Mouse (Mus musculus) layer of hippocampus, postnatal 10 days (tissue): Measurements from ENCODE around the gene Adam33. TPM values are rescaled to one million over a fixed set of nuclear protein-coding genes. Genes with fewer than 3 reads are reported as not detected.
"Not testable (repeated sequence)": the region's sequence is repeated elsewhere in the genome, so short reads cannot be mapped to it uniquely, and the experiment has no call there.

ENCODE experiments used
- DNase-seq, 2 experiments: peaks; one replicate each; pipeline ENCODE4 v3.0.0; 2021; ENCODE audit warnings: low spot score in 2 of 2
- long read RNA-seq: library from polyadenylated mRNA; stranded (forward); transcript quantifications from one replicate; pipeline ENCODE4 v2.0.0, GENCODE M21; 2023
- total RNA-seq, 2 experiments: library from RNA; stranded (reverse); gene quantifications; 2 replicates each; pipeline ENCODE4 v1.2.3; 2021

Adam33 gene
- 1 to 10 TPM; 1.1 to 1.4 TPM for total RNA-seq
- long read RNA-seq, partial matches to known transcripts, result 0 of 1 reads
- long read RNA-seq, other reads (novel, unspliced or antisense), result 1 of 1 reads

DNA sequence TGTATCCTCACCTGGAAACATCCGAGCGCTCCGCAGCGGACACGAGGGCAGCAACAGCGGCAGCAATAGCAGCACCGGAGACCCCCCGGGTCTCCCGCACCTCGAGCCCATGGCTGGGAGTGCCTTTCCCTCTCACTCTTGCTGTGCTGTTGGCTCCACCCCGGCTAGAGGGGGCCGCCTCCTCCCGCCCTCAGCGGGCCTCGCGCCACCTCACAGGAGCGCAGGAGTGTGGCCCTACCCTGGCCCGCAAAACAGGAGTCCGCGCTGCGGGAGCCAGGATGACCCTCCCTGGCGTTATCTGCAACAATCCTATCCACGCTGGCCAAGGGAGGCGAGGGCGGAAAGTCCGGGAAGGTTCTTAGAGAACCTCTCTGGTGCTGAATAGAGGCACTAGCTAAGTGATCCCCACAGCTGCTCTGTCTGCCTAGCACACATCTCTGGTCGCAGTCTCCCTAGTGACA, at the start of gene Adam33:
Gene Adam33, minus strand, starts transcription at position 411 of the 461 bp plus-strand sequence.
- DNase-seq, result no peak

DNA sequence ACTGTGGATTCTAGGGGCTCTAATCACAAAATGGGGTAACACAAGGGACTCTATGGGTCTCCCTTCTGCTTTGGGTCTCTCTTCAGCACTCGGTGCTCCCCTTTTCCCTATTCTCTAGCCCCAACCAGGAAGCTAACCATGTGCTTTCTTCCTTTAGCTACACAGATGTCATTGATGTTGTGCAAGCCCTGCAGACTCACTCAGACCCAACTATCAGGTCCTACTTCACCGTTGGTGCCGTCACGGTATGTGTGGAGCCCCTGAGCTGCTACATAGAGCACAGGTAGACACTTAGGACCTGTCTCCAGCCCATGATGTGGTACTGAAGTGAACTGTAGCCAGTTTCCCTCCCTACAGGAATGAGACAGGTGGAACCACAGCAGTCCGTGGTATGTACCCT, 42.4 kb upstream of the Adam33 start:
- DNase-seq, result no peak

DNA sequence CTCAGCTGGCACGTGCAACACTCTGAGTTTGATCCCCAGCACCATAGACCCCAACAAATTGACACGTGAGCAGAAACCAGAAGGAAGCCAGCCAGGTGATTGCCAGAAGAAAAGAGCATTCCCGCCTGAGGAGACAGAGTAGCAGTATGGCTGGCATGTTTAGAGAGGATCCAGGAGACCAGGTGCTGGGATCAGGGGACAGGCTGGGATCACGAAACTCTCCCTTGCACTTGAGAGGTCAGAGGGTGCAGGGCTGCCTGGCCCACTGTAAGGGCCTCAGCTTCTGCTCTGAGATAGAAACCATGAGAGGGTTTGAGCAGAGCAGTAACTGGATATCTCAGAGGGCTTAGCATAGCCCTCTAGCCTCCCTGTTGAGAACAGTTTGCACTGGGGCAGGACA, 41.4 kb upstream of the Adam33 start:
- DNase-seq, result not testable (repeated sequence)

DNA sequence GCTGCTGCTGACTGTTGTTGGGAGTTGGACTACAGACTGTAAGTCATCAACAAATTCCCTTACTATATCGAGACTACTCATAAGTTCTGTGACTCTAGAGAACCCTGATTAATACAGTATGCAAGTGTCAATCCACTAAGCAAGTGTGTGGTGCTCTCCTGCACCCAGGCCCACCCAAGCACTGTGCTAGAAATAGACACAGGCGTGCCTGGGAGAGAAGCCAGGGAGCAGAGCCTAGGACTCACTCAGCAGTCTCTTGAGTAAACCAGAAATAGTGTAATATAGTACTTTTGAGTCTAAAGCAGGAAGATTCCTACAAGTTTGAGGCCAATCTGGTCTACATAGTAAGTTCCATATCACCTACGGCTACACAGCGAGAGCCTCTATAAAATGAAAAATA, 40.4 kb upstream of the Adam33 start:
- DNase-seq, result peak in 1 of 2 experiments; percentile 1

DNA sequence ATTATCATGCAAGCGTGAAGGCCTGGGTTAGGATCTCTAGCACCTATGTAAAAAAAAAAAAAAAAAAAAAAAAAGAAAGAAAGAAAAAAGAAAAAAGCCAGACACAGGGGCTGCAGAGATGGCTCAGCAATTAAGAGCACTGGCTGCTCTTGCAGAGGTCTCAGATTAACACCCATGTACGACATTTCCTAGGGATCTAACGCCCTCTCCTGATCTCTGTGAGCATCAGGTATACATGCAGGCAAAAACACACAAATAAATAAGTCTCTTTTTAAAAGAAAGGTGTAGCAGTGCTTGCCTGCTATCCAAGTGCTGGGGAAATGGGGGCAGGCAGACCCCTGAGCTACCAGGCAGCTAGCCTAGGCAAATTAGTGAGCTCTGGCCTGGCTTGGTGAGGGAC, 37.9 kb upstream of the Adam33 start:
- no peak for DNase-seq

DNA sequence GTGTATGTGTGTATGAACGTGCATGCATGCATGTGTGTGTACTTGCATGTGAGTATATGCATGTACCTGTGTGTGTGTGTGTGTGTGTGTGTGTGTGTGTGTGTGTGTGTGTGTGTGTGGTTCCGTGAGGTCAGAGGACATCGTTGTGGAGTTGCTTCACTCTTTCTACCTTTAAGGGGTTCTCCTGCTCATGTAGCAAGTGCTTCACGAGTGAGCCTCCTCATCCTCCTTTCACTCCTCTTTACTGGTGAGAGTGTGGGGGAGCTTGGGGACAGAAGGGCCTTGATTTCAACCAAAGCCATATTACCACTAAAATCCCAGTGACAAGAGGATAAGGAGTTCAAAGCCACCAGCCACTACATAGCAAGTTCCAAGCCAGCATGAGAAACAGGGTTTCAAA, 33.5 kb upstream of the Adam33 start:
- DNase-seq, result no peak

DNA sequence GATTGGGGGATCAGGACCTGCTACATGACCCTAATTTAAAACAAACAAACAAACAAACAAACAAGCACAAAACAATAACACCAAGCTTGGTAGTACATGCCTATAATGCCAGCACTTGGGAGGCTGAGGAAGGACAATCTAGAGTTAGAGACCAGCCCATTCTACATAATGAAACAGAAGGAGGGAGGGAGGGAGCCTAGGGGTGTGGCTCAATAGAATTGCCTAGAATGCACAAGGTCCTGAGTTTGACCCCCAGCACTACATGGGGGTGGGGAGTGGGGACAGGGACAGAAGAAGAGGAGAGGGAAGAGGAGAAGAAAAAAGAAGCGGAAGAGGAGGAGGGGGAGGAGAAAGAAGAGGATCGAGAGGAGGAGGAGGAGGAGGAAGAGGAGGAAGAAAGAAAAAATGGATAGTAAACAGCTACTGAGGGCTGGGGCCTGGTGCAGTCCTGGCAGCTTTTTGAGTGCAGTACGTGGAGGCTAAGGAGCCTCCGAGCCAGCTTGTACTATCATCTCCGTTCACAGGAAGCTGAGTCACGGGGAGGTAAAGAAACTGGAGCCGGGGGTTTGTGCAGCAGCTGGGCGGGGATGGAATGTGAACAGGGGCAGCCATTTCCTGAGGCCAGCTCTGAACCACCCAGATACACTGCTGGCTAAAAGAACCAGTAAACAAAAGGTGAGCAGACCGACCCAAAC, 32.6 kb upstream of the Adam33 start:
- no peak for DNase-seq

DNA sequence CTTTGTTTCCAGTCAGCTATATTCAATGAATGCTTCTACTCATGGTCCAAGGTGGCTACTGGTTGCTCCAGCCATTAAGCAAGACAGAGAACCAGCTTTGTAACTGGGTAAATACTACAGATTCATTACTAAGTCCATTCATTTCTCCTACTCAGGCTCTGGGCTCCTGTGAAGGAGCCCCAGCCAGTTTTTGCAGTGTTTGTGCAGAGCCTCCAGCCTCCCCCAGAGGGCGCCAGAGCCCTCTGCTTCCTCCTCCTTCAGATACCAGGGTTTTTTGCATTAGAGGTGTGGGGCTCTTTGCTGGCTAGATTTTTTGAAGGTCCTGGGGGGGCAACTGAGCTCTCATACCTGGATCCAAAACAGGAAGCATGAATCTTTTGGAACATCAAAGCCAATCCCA, 31.2 kb upstream of the Adam33 start:
- DNase-seq, result peak; percentile 84 to 86

DNA sequence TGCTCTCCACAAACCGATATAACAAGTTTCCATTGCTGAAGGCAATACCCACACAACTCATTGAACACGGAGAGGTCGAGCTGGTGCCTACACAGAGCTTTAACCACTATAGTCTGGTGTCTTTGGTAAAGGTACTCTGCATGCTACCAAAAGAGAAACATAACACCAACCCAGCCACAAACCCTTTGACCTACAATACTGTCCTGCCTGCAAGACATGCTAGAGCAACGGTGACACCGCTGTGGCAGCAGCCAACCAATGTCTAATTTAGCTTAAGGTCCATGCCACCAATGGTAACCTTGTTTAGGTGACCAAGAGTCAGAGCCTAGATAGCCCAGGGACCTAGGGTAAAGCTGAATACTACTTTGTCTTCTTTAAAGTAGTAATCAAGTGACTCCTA, 30.0 kb upstream of the Adam33 start:
- DNase-seq, result no peak

DNA sequence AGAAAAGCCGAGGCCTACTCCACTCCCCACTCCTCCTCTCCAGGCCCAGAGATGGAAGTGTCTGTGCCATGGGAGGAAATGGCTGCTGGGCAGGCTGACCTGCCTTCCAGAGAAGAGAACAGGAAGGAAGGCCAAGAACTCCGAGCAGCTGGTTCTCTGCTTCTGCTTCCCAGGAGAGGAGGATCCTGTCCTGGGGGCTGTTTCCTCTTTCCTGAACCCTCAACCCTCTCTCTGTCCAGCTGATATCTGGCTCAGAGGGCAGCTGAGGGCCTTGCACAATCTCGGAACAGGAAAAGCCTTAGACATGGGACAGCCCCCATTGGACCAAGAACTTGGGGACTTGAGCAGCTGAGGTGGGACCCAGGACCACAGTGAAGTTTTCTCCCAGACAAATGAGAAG, 27.2 kb upstream of the Adam33 start:
- DNase-seq, result no peak

DNA sequence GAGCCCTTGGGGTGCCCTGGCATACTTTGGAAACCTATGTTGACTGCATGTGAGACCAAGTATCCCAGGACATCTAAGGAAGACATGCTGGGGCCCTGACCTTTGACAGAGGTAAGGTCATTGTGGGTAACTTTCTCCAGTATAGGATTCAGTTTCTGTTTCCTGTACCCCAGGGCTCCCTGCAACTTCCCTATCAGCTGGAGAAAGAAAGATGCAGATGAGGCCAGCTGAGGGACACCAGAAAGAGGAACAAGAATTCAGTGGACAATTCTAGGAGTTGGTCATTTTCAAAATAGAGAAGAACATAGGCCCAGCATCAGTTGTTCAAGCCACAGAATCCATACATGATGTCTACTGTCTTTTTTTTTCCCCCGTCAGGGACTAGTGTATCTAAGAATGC, 26.0 kb upstream of the Adam33 start:
- DNase-seq, result no peak

DNA sequence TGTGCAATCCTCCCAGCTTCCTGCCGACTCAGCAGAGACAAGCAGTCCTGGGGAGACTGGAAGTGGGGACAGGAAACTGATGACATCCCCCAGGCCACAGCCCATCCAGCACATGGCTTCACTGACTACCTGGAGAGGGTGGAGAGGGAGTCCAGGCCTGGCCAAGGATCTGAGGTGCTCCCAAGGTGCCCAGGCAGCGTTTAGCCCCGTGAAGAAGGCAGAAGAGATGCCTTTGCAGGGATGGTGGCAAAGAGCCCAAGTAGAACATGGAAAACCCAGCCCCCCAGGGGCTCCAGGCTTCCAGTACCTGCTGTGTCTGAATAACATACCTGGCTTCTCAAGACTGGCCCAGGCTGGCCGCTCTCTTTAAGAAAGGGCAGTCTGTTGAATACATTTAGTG, 25.0 kb upstream of the Adam33 start:
- no peak for DNase-seq

DNA sequence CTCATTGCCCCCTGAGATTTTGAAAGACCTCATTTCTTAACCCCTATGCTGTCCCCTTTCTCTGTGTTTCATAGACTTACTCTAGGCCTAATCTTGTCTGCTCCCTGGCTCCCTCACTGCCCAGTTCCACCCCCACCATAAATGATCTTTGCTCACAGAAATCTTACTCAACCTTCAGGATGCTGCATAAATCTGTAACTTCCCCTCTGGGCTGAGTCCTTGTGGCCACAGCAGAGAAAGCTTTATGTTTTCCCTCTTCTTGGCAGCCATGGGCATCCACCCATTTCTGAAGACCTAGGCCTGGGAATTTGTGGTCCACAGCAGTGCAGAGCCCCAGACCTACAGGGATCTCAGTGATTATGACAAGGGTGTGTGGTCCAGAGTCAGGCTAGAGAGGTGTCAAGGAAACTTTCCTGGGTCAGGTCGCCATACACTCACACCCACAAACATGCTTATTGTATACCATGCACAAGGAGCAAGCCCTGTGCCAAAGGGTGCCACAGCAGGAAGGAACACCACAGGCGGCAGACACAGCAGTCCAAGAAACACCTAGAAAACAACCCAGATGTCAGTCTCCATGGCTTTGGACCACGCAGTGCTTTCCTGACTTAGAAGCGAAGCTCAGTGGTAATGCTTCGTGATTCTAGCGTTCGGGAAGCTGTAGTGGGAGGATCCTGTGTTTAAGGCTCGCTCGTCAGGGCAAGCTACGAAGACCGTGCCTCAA, 23.2 kb upstream of the Adam33 start, which contains the start of gene Siglec1:
Gene Siglec1, minus strand, starts transcription at position 99 of the 724 bp plus-strand sequence.
- DNase-seq, result no peak

DNA sequence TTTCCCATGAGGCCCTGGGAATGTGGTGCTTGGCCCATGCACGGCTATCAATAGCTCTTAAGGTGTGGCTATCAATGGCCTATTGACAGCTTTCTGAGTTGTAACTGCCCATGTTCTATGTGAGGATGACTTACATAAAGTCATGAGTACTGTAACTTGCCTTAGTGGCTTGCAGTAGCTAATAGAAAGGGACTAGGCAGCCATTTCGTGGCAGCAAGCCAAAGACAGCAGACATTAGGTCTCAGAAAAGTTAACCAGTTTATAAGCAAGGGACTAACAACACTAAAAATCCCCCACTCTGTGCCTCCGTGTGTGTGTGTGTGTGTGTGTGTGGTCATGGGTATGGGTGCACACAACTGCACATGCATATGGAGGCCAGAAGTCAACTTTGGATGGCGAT, 20.6 kb upstream of the Adam33 start:
- no peak for DNase-seq

DNA sequence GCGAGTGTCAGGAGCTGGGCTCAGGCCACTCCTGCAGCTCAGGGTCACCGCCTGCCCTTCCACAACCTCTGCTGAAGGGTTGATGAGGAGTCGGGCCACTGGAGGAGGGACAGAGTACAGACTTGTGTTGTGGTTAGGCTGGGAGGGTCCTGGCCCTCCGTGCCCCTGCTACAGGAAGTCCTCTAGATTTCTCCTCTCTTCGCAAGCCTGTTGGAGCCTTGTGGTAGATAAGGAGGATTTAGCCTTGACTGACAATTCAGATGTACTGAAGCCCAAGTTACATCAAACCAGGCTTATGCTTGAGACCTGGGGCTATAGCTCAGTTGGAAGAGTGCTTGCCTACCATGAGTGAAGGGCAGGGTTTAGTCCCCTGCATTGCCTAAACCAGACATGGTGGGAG, 16.9 kb upstream of the Adam33 start:
- DNase-seq, result no peak

DNA sequence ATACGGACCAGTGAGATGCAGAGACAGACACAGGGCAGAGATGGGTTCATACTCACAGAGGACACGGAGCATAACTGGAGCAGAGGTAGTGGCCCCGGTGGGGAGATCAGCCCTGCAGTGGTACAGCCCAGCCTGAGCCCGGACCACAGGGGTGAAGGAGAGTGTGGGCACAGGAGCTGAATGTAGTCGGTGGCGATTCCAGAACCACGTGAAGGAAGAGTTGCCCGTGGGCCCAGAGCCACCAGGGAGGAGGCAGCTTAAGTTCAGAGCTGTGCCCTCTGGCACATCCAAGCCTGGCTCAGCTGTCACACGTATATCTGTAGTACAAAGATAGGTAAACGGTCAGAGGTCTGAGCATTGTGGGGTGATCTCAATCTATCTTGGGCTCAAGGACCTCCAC, 8.9 kb upstream of the Adam33 start:
- no peak for DNase-seq

DNA sequence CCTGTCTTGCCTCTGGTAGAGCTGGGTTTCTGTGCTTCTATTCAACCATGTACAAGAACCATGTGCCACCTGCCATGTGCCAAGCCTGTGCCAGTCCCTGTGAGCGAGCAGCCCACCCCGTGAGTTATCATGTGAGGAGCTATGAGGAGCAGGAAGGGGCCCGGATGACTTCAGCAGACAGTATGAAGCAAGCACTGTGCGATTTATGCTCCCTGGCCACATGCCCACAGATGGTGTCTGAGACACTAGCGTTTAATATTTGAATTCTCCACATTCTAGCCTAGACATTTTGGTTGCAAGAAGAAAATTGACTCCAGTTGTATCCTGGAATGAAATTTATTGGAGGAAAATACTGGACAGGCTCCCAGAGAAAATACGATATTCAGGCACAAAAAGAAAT, 3.9 kb upstream of the Adam33 start:
- peak in 1 of 2 experiments; percentile 37 for DNase-seq

DNA sequence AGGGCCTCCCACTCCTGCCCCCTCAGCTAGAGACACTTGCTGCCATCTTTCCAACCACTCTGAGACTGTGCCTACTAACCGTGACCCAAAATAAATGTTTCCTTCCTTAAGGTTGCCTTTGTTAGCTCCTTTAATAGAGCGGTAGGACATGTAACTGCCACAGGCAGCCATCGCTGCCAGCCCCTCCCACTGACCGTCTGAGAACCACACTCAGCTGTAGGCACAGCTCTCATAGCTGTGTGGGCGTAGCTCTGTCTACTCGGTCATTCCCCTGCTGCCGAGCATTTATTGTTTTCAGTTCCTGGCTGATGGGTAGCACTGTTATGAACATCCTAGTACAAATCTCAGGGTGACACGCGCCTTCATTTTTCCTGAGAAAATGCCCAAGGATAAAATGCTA, 2.7 kb upstream of the Adam33 start:
- DNase-seq, result no peak

DNA sequence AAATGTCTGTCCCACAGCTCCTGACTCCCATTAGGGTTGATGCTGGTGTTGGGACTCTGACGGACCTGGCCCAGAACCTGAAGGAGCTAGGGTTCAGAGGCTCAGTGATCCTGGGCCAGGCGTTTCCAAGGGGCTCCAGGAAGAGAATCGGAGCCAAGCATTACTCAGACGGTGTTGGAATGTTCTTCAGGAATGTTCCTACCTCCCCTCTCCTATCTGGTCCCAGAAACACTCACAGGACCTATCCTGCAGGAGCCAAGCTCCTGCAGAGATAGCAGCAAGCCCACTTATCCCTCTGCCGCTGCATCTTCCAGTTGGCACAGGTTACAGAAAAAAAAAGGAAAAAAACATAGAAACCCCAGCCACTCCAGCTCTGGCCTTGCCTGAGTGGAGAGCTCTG, 2.0 kb downstream of the Adam33 start:
- no peak for DNase-seq

DNA sequence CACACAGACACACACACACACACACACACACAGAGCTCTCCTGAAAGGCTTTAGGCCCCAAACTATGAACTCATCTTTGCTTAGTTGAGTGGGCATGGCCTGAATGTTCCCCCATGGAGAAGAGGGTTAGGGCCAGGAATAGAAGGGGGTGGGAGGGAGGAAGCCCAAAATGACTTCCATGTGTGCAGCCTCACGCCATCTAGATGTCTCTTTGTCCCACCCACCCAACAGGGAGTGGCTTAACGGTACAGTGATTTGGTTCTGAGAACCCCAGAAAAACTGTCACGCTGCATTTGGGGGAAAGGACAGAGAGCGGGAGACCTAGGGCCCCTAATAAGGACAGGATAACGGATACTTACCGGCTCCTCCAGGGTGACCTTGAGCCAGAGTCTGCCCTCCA, 2.8 kb downstream of the Adam33 start:
- DNase-seq, result no peak

DNA sequence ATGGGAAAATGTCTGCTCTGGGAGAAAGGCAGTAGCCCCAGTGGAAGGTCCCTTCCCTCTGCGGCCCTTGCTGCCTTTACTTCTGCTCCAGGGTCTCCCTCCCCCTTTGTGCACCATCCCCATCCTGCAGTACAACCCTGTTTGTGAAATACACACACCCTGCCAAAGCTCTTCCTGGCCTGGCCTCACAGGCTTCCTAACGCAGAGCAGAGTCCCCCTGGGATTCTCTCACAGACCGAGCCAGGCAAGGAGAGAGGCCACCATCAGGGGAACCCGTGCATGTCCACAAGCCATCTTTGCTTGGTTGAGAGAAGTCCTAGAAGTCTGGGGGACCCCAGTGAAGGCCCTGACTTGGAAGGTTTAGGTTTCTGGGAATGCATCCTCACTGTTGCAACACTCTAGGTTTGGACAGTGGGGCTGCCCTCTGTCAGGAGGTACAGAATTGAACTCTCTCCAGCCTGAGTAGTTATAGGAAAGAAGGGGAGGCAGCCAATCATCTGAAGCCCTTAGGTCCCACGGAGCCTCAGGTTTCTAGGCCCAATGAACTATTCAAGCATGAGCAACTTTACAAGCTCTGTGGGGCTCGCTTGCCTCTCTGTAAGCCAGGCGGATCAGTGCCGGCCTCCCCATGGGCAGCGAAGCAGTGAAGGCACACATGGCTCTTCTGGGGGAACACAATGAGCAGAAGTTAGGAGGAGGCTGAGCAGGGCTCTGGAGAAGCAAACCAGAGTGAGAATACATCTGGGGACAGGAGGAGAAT, 3.7 kb downstream of the Adam33 start:
- DNase-seq, result no peak

DNA sequence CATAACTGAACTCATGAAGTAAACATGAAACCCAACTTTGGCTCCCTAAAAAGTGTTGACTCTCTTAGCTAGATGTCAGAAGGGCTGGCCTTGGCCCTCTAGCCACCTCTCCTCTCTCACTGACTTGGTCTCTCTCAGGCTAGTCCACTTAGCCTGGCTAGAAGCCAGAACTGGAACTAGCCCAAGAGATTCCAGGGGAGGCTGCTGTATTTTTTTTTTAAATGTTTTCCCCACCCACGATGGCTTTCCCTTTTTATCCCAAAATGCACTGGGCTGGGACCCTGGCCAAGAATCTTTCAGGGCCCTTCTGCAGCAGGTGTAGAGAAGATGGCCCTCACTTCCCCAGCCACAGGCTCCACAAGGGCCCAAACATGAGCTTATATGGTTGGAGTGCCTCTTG, 4.2 kb downstream of the Adam33 start:
- no peak for DNase-seq
